Mouse (Mus musculus): ENCODE data around the gene Atp13a5. TPM values are rescaled to one million over a fixed set of nuclear protein-coding genes. Genes with fewer than 3 reads are reported as not detected.

The Atp13a5 gene
- polyA plus RNA-seq, 1 experiment: 1.0 TPM

DNA sequence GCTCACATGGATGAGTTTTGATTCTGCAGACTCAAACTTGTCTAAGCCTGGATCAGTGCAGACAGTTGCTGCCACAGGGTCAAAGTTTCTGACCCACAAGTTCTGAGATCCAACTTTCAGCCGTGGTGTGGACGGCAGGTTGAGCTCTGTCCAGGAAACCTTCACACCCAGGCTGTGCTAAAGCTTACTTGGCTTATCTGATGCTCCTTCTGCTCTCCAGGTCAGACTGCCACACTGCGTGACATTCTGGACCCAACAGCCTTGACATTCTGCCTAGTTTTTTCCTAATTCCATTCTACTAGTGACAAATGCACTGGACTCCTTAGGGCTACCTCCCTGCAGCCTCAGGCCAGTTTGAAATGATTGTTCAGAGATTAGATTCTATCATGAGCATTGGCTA, 63.1 kb downstream of the Atp13a5 start:
- TF ChIP-seq CTCF (IDR thresholded peaks at IDR 0.05; ENCODE audit: borderline replicate concordance, extremely low read depth, insufficient read depth, insufficient read length): no peak
- TF ChIP-seq POLR2A (IDR thresholded peaks at IDR 0.05; ENCODE audit: borderline replicate concordance, extremely low read depth, insufficient read depth, insufficient read length, poor library complexity, severe bottlenecking): no peak
- no peak for DNase-seq (ENCODE audit: low read depth)

DNA sequence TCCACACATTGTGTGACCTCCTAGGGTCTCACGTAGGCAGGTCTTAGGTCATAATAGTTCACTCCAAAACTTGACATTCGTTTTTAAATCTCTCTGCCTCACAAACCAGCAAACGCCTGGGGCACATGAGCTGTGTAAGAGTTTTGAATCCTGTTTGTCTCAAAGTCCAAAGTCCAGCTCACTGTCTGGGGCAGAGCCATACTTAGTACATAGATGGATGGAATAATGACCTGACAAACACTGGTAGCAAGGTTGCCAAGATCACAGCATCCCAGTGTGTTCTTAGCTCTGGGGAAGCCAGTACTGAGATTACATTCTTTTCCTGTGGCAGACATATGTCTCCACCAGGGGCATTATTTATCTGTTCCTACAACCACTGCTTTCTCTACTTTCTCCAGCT, 63.5 kb downstream of the Atp13a5 start:
- TF ChIP-seq CTCF (IDR thresholded peaks at IDR 0.05; ENCODE audit: borderline replicate concordance, extremely low read depth, insufficient read depth, insufficient read length): no peak
- no peak for TF ChIP-seq POLR2A (IDR thresholded peaks at IDR 0.05; ENCODE audit: borderline replicate concordance, extremely low read depth, insufficient read depth, insufficient read length, poor library complexity, severe bottlenecking)
- no peak for DNase-seq (ENCODE audit: low read depth)

- DNase-seq (ENCODE audit: low read depth): peak; percentile 35
Observed at GRCm38 (mm10) chr16:29297555-29298021, 80.9 kb downstream of the Atp13a5 start.

GRCm38 (mm10) chr16:29280691-29281090, 97.8 kb downstream of the Atp13a5 start:
- DNase-seq (ENCODE audit: low read depth): no peak
- no peak for TF ChIP-seq CTCF (IDR thresholded peaks at IDR 0.05; ENCODE audit: borderline replicate concordance, extremely low read depth, insufficient read depth, insufficient read length)
- TF ChIP-seq POLR2A (IDR thresholded peaks at IDR 0.05; ENCODE audit: borderline replicate concordance, extremely low read depth, insufficient read depth, insufficient read length, poor library complexity, severe bottlenecking): no peak

More at GRCm38 (mm10) chr16:29297555-29298021, 80.9 kb downstream of the Atp13a5 start:
- no peak for TF ChIP-seq CTCF (IDR thresholded peaks at IDR 0.05; ENCODE audit: borderline replicate concordance, extremely low read depth, insufficient read depth, insufficient read length)
- no peak for TF ChIP-seq POLR2A (IDR thresholded peaks at IDR 0.05; ENCODE audit: borderline replicate concordance, extremely low read depth, insufficient read depth, insufficient read length, poor library complexity, severe bottlenecking)

GRCm38 (mm10) chr16:29254325-29254724, 124.2 kb downstream of the Atp13a5 start:
- DNase-seq (ENCODE audit: low read depth): no peak
- TF ChIP-seq CTCF (IDR thresholded peaks at IDR 0.05; ENCODE audit: borderline replicate concordance, extremely low read depth, insufficient read depth, insufficient read length) (no peak), POLR2A (IDR thresholded peaks at IDR 0.05; ENCODE audit: borderline replicate concordance, extremely low read depth, insufficient read depth, insufficient read length, poor library complexity, severe bottlenecking) (no peak)

DNA sequence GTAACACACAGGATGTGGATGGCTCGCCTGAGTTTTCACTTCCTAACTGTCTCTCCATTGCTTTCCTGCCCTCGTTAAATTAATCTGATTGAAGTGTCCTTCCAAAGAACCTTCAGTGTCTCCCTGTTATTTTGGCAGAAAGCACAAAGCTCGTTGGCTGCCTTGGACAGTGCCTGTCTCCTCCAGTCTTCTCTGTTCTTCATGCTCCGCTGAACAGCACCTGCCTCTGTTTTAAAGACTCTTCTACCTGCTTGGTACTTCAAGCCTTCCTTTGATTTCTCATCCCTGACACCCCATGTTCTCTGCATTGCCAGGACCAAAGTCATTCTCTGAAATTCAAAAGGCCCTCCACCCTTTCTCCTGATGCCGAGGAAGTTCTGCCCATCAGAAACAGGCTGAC, 142.6 kb downstream of the Atp13a5 start:
- TF ChIP-seq CTCF (IDR thresholded peaks at IDR 0.05; ENCODE audit: borderline replicate concordance, extremely low read depth, insufficient read depth, insufficient read length): no peak
- TF ChIP-seq POLR2A (IDR thresholded peaks at IDR 0.05; ENCODE audit: borderline replicate concordance, extremely low read depth, insufficient read depth, insufficient read length, poor library complexity, severe bottlenecking): no peak
- no peak for DNase-seq (ENCODE audit: low read depth)

DNA sequence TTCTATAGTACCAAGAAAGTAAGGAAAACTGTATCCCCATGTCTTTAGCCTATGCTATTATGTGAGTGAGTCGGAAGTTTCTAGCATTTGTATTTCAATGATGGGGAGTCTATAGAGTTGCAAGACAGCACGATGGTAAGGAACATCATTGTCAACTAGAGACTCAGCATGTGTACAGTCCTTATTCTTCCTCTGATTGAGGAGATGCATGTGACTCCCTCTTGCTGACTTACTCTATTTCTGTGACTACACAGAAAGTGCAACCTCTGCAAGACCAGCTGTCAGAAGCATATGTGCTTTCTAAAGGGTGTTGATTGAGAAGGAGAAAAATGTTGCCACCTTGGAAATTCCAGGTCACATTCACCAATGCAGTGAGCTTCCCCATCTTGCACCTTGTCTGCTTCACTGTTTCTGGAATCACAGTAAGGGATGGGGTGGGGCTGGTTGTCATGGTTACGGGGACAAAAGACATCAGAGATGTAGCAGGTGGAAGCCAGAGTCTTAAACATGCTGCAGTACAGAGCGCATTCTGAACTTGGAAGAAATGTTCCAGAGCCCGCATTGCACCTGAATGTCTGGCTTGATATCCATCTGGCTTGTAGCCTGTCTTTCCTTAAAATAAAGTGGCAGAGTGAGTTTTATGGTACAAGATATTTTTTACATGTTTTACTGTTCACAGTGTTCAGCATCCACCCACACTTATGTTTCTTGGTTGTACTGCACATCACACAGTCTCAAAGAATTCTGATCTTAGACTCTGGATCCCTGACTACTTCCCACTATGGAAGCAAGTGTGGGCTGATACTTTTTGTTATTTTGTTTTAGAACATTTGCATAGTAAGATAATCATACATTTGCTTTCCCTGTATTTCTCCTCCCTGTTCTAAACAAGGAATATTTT, 161.9 kb downstream of the Atp13a5 start:
- TF ChIP-seq POLR2A (IDR thresholded peaks at IDR 0.05; ENCODE audit: borderline replicate concordance, extremely low read depth, insufficient read depth, insufficient read length, poor library complexity, severe bottlenecking) (no peak), CTCF (IDR thresholded peaks at IDR 0.05; ENCODE audit: borderline replicate concordance, extremely low read depth, insufficient read depth, insufficient read length) (no peak)
- DNase-seq (ENCODE audit: low read depth): peak; percentile 83

- TF ChIP-seq CTCF (IDR thresholded peaks at IDR 0.05; ENCODE audit: borderline replicate concordance, extremely low read depth, insufficient read depth, insufficient read length) (no peak), POLR2A (IDR thresholded peaks at IDR 0.05; ENCODE audit: borderline replicate concordance, extremely low read depth, insufficient read depth, insufficient read length, poor library complexity, severe bottlenecking) (no peak)
- DNase-seq (ENCODE audit: low read depth): peak; percentile 54
Observed at GRCm38 (mm10) chr16:29209605-29210411, 168.7 kb downstream of the Atp13a5 start, which contains the start of gene Hrasls. Hrasls (plus strand) TSS chr16:29209695.

- TF ChIP-seq POLR2A (IDR thresholded peaks at IDR 0.05; ENCODE audit: borderline replicate concordance, extremely low read depth, insufficient read depth, insufficient read length, poor library complexity, severe bottlenecking) (no peak), CTCF (IDR thresholded peaks at IDR 0.05; ENCODE audit: borderline replicate concordance, extremely low read depth, insufficient read depth, insufficient read length) (no peak)
- DNase-seq (ENCODE audit: low read depth): no peak
Observed at GRCm38 (mm10) chr16:29208841-29209240, 169.7 kb downstream of the Atp13a5 start.

- TF ChIP-seq CTCF (IDR thresholded peaks at IDR 0.05; ENCODE audit: borderline replicate concordance, extremely low read depth, insufficient read depth, insufficient read length) (no peak), POLR2A (IDR thresholded peaks at IDR 0.05; ENCODE audit: borderline replicate concordance, extremely low read depth, insufficient read depth, insufficient read length, poor library complexity, severe bottlenecking) (no peak)
- no peak for DNase-seq (ENCODE audit: low read depth)
Observed at GRCm38 (mm10) chr16:29205581-29205980, 173.0 kb downstream of the Atp13a5 start.

GRCm38 (mm10) chr16:29204875-29205274, 173.7 kb downstream of the Atp13a5 start:
- DNase-seq (ENCODE audit: low read depth): peak; percentile 84
- TF ChIP-seq POLR2A (IDR thresholded peaks at IDR 0.05; ENCODE audit: borderline replicate concordance, extremely low read depth, insufficient read depth, insufficient read length, poor library complexity, severe bottlenecking) (no peak), CTCF (IDR thresholded peaks at IDR 0.05; ENCODE audit: borderline replicate concordance, extremely low read depth, insufficient read depth, insufficient read length) (no peak)
